30 mouse cellular contexts compared by ENCODE assay signal in the genomic region with DNA sequence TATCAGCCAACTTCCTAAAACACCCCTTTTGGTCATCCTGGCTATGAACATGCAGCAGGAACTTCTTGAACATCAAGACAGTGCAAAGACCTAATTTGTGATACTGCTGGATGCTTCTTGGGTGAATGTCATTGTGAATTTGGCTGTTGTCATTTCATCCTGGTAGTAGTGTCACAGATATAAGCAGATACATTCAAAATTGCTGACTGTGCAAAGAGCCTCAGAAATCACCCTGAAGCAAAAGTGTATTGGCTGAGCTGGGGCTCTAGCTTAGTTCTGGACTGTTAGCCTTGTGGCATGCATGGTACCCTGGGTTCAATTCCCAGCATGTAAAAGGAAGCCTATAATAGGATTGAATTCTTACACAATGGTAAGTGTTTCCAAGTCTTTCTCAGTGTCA.
"Had no signal": no experiment of that assay in that cellular context is flagged by ENCODE, and none has a peak within 500 bp of the region (broad histone marks: within the 10 kb centered on the region; RNA-seq: fewer than 3 reads in every experiment).

No protein-coding gene starts in this region.

- DNase-seq: heart, postnatal 10 days; heart, postnatal 14 days; heart, postnatal 36 days; heart, postnatal 4 days; kidney, adult 18-20 months; kidney, adult 2 months; kidney, adult 8-10 months; kidney, adult 9 months; kidney, postnatal 10 days; kidney, postnatal 14 days; kidney, postnatal 25 days; kidney, postnatal 36 days; kidney, postnatal 4 days; layer of hippocampus, adult 9-11 months; layer of hippocampus, postnatal 36 days had no signal

- H3K4me2 ChIP-seq: heart, embryonic 11.5 days; heart, embryonic 12.5 days; heart, embryonic 13.5 days; heart, embryonic 15.5 days; hindbrain, embryonic 12.5 days; hindbrain, embryonic 13.5 days; hindbrain, embryonic 14.5 days; hindbrain, embryonic 15.5 days; intestine, embryonic 15.5 days; kidney, embryonic 15.5 days had no signal

- H3K9ac ChIP-seq: heart, embryonic 12.5 days; heart, embryonic 13.5 days; heart, embryonic 15.5 days; hindbrain, embryonic 12.5 days; hindbrain, embryonic 13.5 days; hindbrain, embryonic 14.5 days; hindbrain, embryonic 15.5 days; intestine, embryonic 15.5 days; kidney, embryonic 15.5 days had no signal

- H3K4me3 ChIP-seq: heart, embryonic 12.5 days; heart, embryonic 13.5 days; heart, embryonic 15.5 days; hindbrain, embryonic 10.5 days; hindbrain, embryonic 12.5 days; hindbrain, embryonic 13.5 days; hindbrain, embryonic 15.5 days; intestine, embryonic 15.5 days; kidney, embryonic 15.5 days; layer of hippocampus, adult 2 months; left cerebral cortex, adult 2 months had no signal

- H3K4me1 ChIP-seq: heart, embryonic 15.5 days; hindbrain, embryonic 10.5 days; hindbrain, embryonic 12.5 days; hindbrain, embryonic 13.5 days; hindbrain, embryonic 15.5 days; intestine, embryonic 15.5 days; kidney, embryonic 15.5 days had no signal

- H3K27ac ChIP-seq: heart, embryonic 13.5 days; heart, embryonic 15.5 days; hindbrain, embryonic 10.5 days; hindbrain, embryonic 12.5 days; hindbrain, embryonic 13.5 days; hindbrain, embryonic 14.5 days; hindbrain, embryonic 15.5 days; hindbrain, postnatal 0 days; intestine, embryonic 15.5 days; kidney, embryonic 15.5 days; kidney, postnatal 0 days; layer of hippocampus, adult 2 months; left cerebral cortex, adult 2 months had no signal

- H3K36me3 ChIP-seq: heart, embryonic 12.5 days; heart, embryonic 13.5 days; heart, embryonic 15.5 days; hindbrain, embryonic 10.5 days; hindbrain, embryonic 12.5 days; hindbrain, embryonic 13.5 days; hindbrain, embryonic 15.5 days; intestine, embryonic 15.5 days; kidney, embryonic 15.5 days had no signal

- H3K9me3 ChIP-seq: heart, embryonic 12.5 days; heart, embryonic 13.5 days; heart, embryonic 15.5 days; hindbrain, embryonic 10.5 days; hindbrain, embryonic 12.5 days; hindbrain, embryonic 13.5 days; hindbrain, embryonic 15.5 days; intestine, embryonic 15.5 days; kidney, embryonic 15.5 days had no signal

- H3K27me3 ChIP-seq: heart, embryonic 12.5 days; heart, embryonic 13.5 days; heart, embryonic 15.5 days; hindbrain, embryonic 12.5 days; hindbrain, embryonic 13.5 days; hindbrain, embryonic 15.5 days; intestine, embryonic 15.5 days; kidney, embryonic 15.5 days had no signal
